Mouse (Mus musculus) myocyte (in vitro differentiated cells): Measurements from ENCODE around the gene Serpinf1.

Experiments
- CEBPB ChIP-seq: IDR thresholded peaks from 2 replicates; pipeline ENCODE4 v1.6.1; 2011; ENCODE audit warnings: mild to moderate bottlenecking, moderate library complexity; ENCODE audit not compliant: poor library complexity, insufficient read depth, severe bottlenecking
- E2F4 ChIP-seq: IDR thresholded peaks from one replicate; pipeline ENCODE4 v1.6.1; 2011; ENCODE audit warnings: mild to moderate bottlenecking, control low read depth, moderate library complexity; ENCODE audit not compliant: insufficient read depth
- MAX ChIP-seq: IDR thresholded peaks from one replicate; pipeline ENCODE4 v1.6.1; 2011; ENCODE audit warnings: low read depth, mild to moderate bottlenecking, control low read depth
- MYOG ChIP-seq, 3 experiments: IDR thresholded peaks; one replicate each; pipeline ENCODE4 v1.6.1; 2011; ENCODE audit warnings: control low read depth in 2 of 3, low read depth in 2 of 3, mild to moderate bottlenecking in 2 of 3; ENCODE audit not compliant: insufficient read length in 2 of 3, control insufficient read depth in 1 of 3, insufficient read depth in 1 of 3
- POLR2A ChIP-seq: IDR thresholded peaks from one replicate; pipeline ENCODE4 v1.6.1; 2011; ENCODE audit warnings: low read depth, mild to moderate bottlenecking, control low read depth, moderate library complexity; ENCODE audit not compliant: insufficient read length
- POLR2AphosphoS2 ChIP-seq: IDR thresholded peaks from one replicate; pipeline ENCODE4 v1.6.1; 2011; ENCODE audit warnings: low read depth, control low read depth; ENCODE audit not compliant: insufficient read length
- REST ChIP-seq: IDR thresholded peaks from one replicate; pipeline ENCODE4 v1.6.1; 2011; ENCODE audit warnings: mild to moderate bottlenecking, control low read depth, moderate library complexity; ENCODE audit not compliant: insufficient read depth, insufficient read length
- SRF ChIP-seq: IDR thresholded peaks from one replicate; pipeline ENCODE4 v1.6.1; 2011; ENCODE audit warnings: low read depth; ENCODE audit not compliant: control insufficient read depth, insufficient read length
- TCF12 ChIP-seq: IDR thresholded peaks from one replicate; pipeline ENCODE4 v1.6.1; 2011; ENCODE audit warnings: mild to moderate bottlenecking, control low read depth; ENCODE audit not compliant: poor library complexity, insufficient read depth, severe bottlenecking
- USF1 ChIP-seq: IDR thresholded peaks from one replicate; pipeline ENCODE4 v1.6.1; 2011; ENCODE audit warnings: low read depth, mild to moderate bottlenecking, control low read depth, moderate library complexity

DNA sequence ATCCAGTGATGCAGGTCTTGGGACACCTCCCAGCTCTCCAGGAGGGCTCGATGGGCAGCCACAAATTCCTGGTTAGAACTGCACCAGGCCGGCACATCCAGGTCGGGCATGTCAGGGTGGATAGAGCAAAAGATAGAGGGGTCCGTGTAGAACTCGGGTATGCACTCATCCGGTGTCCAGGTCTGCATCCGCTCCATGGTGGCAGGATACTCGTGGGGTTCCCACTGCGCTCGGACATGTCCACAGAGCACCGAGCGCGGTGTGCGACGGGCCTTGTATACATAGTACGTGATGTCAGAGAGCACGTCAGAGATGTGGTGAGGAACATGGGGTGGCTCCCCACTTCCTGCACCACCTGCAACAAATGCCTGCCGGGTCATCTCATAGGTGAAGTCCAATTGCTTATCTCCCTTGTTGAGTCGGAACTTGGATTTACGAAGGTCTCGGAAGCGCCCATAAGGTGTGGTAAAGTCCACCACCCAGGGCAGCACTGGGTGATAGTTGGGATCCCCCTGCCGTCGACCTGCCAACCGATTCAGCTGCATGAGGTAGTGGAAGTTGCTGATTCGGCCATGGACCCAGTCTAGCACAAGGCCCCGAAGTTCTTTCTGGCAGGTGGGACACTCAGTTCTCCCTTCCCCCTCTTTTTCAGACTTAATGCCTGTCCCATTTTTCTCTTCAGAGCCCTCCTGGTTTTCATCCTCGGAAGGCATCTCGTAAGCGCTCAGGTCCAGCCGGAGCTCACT lies 30.5 kb upstream of the Serpinf1 start:
- no peak for TF ChIP-seq REST
- TF ChIP-seq POLR2AphosphoS2, result no peak
- no peak for TF ChIP-seq MAX
- TF ChIP-seq POLR2A, result no peak
- no peak for TF ChIP-seq E2F4
- TF ChIP-seq USF1, result no peak
- no peak for TF ChIP-seq MYOG (IDR thresholded peaks at IDR 0.05; ENCODE audit: control insufficient read depth in 1 of 3, insufficient read depth in 1 of 3, insufficient read length in 2 of 3, low read depth in 2 of 3)
- TF ChIP-seq SRF, result no peak
- no peak for TF ChIP-seq CEBPB
- no peak for TF ChIP-seq TCF12
